Comparison of ENCODE assay signal across 9 mouse cellular contexts in genomic region chr6:55443927-55444688, GRCm38 (mm10). TPM values are rescaled to one million over a fixed set of nuclear protein-coding genes. Genes with fewer than 3 reads are reported as not detected.
A peak's percentile ranks its signal among the peaks of the same experiment; 100 is the strongest.
DNase-seq lines count a peak whose midpoint lies in the region; ATAC-seq and TF ChIP-seq lines count a peak whose summit lies in the region.
"Had no signal": no experiment of that assay in that cellular context is flagged by ENCODE, and none has a peak within 500 bp of the region (broad histone marks: within the 10 kb centered on the region; RNA-seq: fewer than 3 reads in every experiment).

No protein-coding gene starts in this region.

- peak; percentile 96 for ATAC-seq in hindbrain, postnatal 0 days
- peak; percentile 98 for ATAC-seq in neural tube, embryonic 12.5 days (ENCODE audit: low FRiP score, low read depth)

- H3K36me3 ChIP-seq in hindbrain, postnatal 0 days (ENCODE audit: insufficient read depth, low read length), result no peaks in the 10 kb centered on the region
- no peaks in the 10 kb centered on the region for H3K36me3 ChIP-seq in neural tube, embryonic 12.5 days

- H3K9ac ChIP-seq in hindbrain, postnatal 0 days (replicated peaks; ENCODE audit: low read length), result no peak overlapping the region
- H3K9ac ChIP-seq in neural tube, embryonic 12.5 days, result no peak overlapping the region
- H3K9ac ChIP-seq: liver, embryonic 14.5 days had no signal

- H3K9me3 ChIP-seq in hindbrain, postnatal 0 days (ENCODE audit: low read length), result no peaks in the 10 kb centered on the region
- H3K9me3 ChIP-seq in neural tube, embryonic 12.5 days, result no peaks in the 10 kb centered on the region

- TF ChIP-seq CTCF in hindbrain, postnatal 0 days (IDR thresholded peaks at IDR 0.05; ENCODE audit: low read depth), result no peak

- H3K27me3 ChIP-seq in hindbrain, postnatal 0 days (ENCODE audit: insufficient read depth, low read length), result no peaks in the 10 kb centered on the region
- 0 out of 2 replicates have a peak, but pooled peaks cover 3% of the 10 kb centered on the region for H3K27me3 ChIP-seq in neural tube, embryonic 12.5 days (replicated peaks)

- H3K4me1 ChIP-seq in hindbrain, postnatal 0 days (ENCODE audit: insufficient read depth, low read length), result peaks cover 22% of the 10 kb centered on the region
- peaks cover 22% of the 10 kb centered on the region for H3K4me1 ChIP-seq in neural tube, embryonic 12.5 days

- H3K4me3 ChIP-seq in hindbrain, postnatal 0 days (ENCODE audit: low read length), result no peak overlapping the region
- no peak overlapping the region for H3K4me3 ChIP-seq in neural tube, embryonic 12.5 days

- WGBS in hindbrain, postnatal 0 days, result 8% methylated on average over 2 of the region's 2 CpGs
- 21% methylated on average over 2 of the region's 2 CpGs for WGBS in neural tube, embryonic 12.5 days

- H3K4me2 ChIP-seq in hindbrain, postnatal 0 days (ENCODE audit: low read depth, low read length), result no peak overlapping the region
- no peak overlapping the region for H3K4me2 ChIP-seq in neural tube, embryonic 12.5 days (replicated peaks)

- H3K27ac ChIP-seq in hindbrain, postnatal 0 days, result peak overlapping the region; percentile 82
- H3K27ac ChIP-seq in neural tube, embryonic 12.5 days, result peak overlapping the region; percentile 57; the same call in 1 of the 2 replicates
- H3K27ac ChIP-seq: liver, embryonic 14.5 days had no signal

- peak; percentile 58 for DNase-seq in cerebellum, adult 9-11 months
- no peak for DNase-seq in cerebellum, adult 11 months
- peak; percentile 55 for DNase-seq in embryo, embryonic 9.5 days (ENCODE audit: extremely low spot score)
- DNase-seq in hindbrain, postnatal 0 days (ENCODE audit: low spot score), result peak; percentile 90
- no peak for DNase-seq in thymus, postnatal 36 days
- DNase-seq in thymus, postnatal 14 days, result no peak
- DNase-seq in kidney, adult 9 months, result no peak

RNA-seq across cellular contexts. Expression of gene Adcyap1r1, which starts 7.7 kb away (rescaled TPM):
- 236 and 269 TPM in 2 replicates for total RNA-seq in hindbrain, postnatal 0 days (2014; rRNA removed)
- polyA plus RNA-seq in hindbrain, postnatal 0 days (2015; fragmentation: Nextera tagmentation; extraction: Ambion mirVana), result 67.1 and 72.2 TPM in 2 replicates
- 30.9 and 33.3 TPM in 2 replicates for polyA plus RNA-seq in neural tube, embryonic 12.5 days (2016; fragmentation: Nextera tagmentation; extraction: Ambion mirVana)

Comparison
In these comparisons a context has a peak if more than half of its experiments do, and no peak if none do; other contexts are left out.
1. DNase-seq: peak in cerebellum, adult 9-11 months (single experiment), embryo, embryonic 9.5 days (single experiment) and hindbrain, postnatal 0 days (single experiment); none in cerebellum, adult 11 months (single experiment), thymus, postnatal 36 days (0 of 2), thymus, postnatal 14 days (single experiment) and kidney, adult 9 months (single experiment).